Mouse (Mus musculus) T-helper 2 cell (primary cell): ENCODE measurements at regions not wholly inside any gene's neighbourhood (a gene's known extent, or its start where the extent isn't known, plus 50 kb on each side); places are given as distances from the start of the nearest gene placed in this dataset.
"Not testable (repeated sequence)": the region's sequence is repeated elsewhere in the genome, so short reads cannot be mapped to it uniquely, and the experiment has no call there.

Experiments used
- in situ Hi-C: fragments of 300-600 bp; cut with MboI, MseI; formaldehyde crosslinking; loops from one replicate; pipeline ENCODE4 v1.15.1; 2025; ENCODE audit warnings: high pct_unique_total_duplicates

- in situ Hi-C loops: no loop called here
These were observed 222.5 kb downstream of the Dact1 start for GRCm38 (mm10) chr12:71532161-71532560.

- in situ Hi-C loops: no loop called here
These were observed 223.2 kb downstream of the Dact1 start for GRCm38 (mm10) chr12:71532708-71533450.

- in situ Hi-C loops: no loop called here
These were observed 224.0 kb downstream of the Dact1 start for GRCm38 (mm10) chr12:71533701-71534100.

- in situ Hi-C loops: no loop called here
These were observed 224.5 kb downstream of the Dact1 start for GRCm38 (mm10) chr12:71534199-71534598.

GRCm38 (mm10) chr12:71535251-71535650 lies 225.6 kb downstream of the Dact1 start:
- in situ Hi-C loops: no loop called here

GRCm38 (mm10) chr12:71535831-71536230 lies 226.1 kb downstream of the Dact1 start:
- in situ Hi-C loops: not testable (repeated sequence)

- in situ Hi-C loops: no loop called here
These were observed 229.0 kb downstream of the Dact1 start for GRCm38 (mm10) chr12:71538691-71539090.

GRCm38 (mm10) chr12:71540279-71540678 lies 230.6 kb downstream of the Dact1 start:
- in situ Hi-C loops: no loop called here

GRCm38 (mm10) chr12:71541961-71542360 lies 232.3 kb downstream of the Dact1 start:
- in situ Hi-C loops: no loop called here

GRCm38 (mm10) chr12:71543571-71544119 lies 234.0 kb downstream of the Dact1 start:
- in situ Hi-C loops: no loop called here

GRCm38 (mm10) chr12:71544401-71545159 lies 234.9 kb downstream of the Dact1 start:
- in situ Hi-C loops: no loop called here

GRCm38 (mm10) chr12:71546523-71547265 lies 237.0 kb downstream of the Dact1 start:
- in situ Hi-C loops: no loop called here

GRCm38 (mm10) chr12:71549336-71549735 lies 239.7 kb downstream of the Dact1 start:
- in situ Hi-C loops: no loop called here

GRCm38 (mm10) chr12:71554212-71554611 lies 244.5 kb downstream of the Dact1 start:
- in situ Hi-C loops: no loop called here

- in situ Hi-C loops: no loop called here
These were observed 251.6 kb downstream of the Dact1 start for GRCm38 (mm10) chr12:71561259-71561658.

GRCm38 (mm10) chr12:71561918-71562572 lies 252.4 kb downstream of the Dact1 start:
- in situ Hi-C loops: no loop called here

- in situ Hi-C loops: no loop called here
These were observed 253.5 kb downstream of the Dact1 start for GRCm38 (mm10) chr12:71563219-71563618.

GRCm38 (mm10) chr12:71566371-71566770 lies 256.7 kb downstream of the Dact1 start:
- in situ Hi-C loops: no loop called here

- in situ Hi-C loops: no loop called here
These were observed 258.6 kb downstream of the Dact1 start for GRCm38 (mm10) chr12:71568251-71568650.

- in situ Hi-C loops: no loop called here
These were observed 259.3 kb downstream of the Dact1 start for GRCm38 (mm10) chr12:71568880-71569390.

GRCm38 (mm10) chr12:71569662-71570061 lies 260.0 kb downstream of the Dact1 start:
- in situ Hi-C loops: no loop called here
